Mouse (Mus musculus) layer of hippocampus, adult 18-20 months (tissue): Measurements from ENCODE around the gene Rpl14. TPM values are rescaled to one million over a fixed set of nuclear protein-coding genes. Genes with fewer than 3 reads are reported as not detected.

Experiments
- DNase-seq, 2 experiments: peaks; one replicate each; pipeline ENCODE4 v3.0.0; 2022; ENCODE audit warnings: low spot score in 2 of 2
- total RNA-seq, 2 experiments: library from RNA; stranded (reverse); gene quantifications; 2 replicates each; pipeline ENCODE4 v1.2.3; 2021

Rpl14 gene
- total RNA-seq, 2 experiments from 2014 or later = 355 to 365 TPM

- DNase-seq = no peak
Observed at GRCm38 (mm10) chr9:120603512-120603908, 32.3 kb downstream of the Rpl14 start.

- no peak for DNase-seq
Observed at GRCm38 (mm10) chr9:120603956-120604355, 32.7 kb downstream of the Rpl14 start.

- DNase-seq = no peak
Observed at GRCm38 (mm10) chr9:120611055-120611454, 39.8 kb downstream of the Rpl14 start.

- no peak for DNase-seq
Observed at GRCm38 (mm10) chr9:120614059-120614458, 42.8 kb downstream of the Rpl14 start.

GRCm38 (mm10) chr9:120618101-120618500 is 46.9 kb downstream of the Rpl14 start:
- DNase-seq = no peak

- no peak for DNase-seq
Observed at GRCm38 (mm10) chr9:120619347-120619708, 48.1 kb downstream of the Rpl14 start.

GRCm38 (mm10) chr9:120619709-120620408 is 48.6 kb downstream of the Rpl14 start:
- peak; percentile 69 to 80 for DNase-seq

GRCm38 (mm10) chr9:120620409-120620745 is 49.1 kb downstream of the Rpl14 start:
- no peak for DNase-seq

Other genes starting within 250 kb of the Rpl14 start
- 100 to 1,000 TPM; 198 to 214 TPM for gene Eif1b, start 79.2 kb upstream of the Rpl14 start, total RNA-seq
- gene Entpd3, start 31.6 kb upstream of the Rpl14 start, total RNA-seq = 1 to 10 TPM; 6.6 to 8.7 TPM